In genomic region chr10:68097821-68098675, GRCm38 (mm10) we compare ENCODE assay signal across 12 mouse cellular contexts.
"Had no signal": no experiment of that assay in that cellular context is flagged by ENCODE, and none has a peak within 500 bp of the region (broad histone marks: within the 10 kb centered on the region; RNA-seq: fewer than 3 reads in every experiment).

No protein-coding gene starts in this region.

- DNase-seq: kidney, adult 9 months; kidney, postnatal 36 days; layer of hippocampus, adult 9-11 months; layer of hippocampus, postnatal 36 days; lung, adult 18-20 months had no signal

- ATAC-seq: intestine, postnatal 0 days; midbrain, embryonic 13.5 days had no signal

- H3K9me3 ChIP-seq: limb, embryonic 15.5 days; midbrain, embryonic 13.5 days; neural tube, embryonic 12.5 days had no signal

- H3K27me3 ChIP-seq: limb, embryonic 15.5 days; midbrain, embryonic 13.5 days; neural tube, embryonic 12.5 days had no signal

- H3K9ac ChIP-seq: limb, embryonic 15.5 days; liver, embryonic 14.5 days; midbrain, embryonic 13.5 days; neural tube, embryonic 12.5 days had no signal

- H3K27ac ChIP-seq: kidney, postnatal 0 days; limb, embryonic 15.5 days; liver, embryonic 14.5 days; midbrain, embryonic 13.5 days; neural tube, embryonic 12.5 days; stomach, postnatal 0 days had no signal

- H3K4me3 ChIP-seq: limb, embryonic 15.5 days; midbrain, embryonic 13.5 days; neural tube, embryonic 12.5 days had no signal

- H3K4me1 ChIP-seq: midbrain, embryonic 13.5 days; neural tube, embryonic 12.5 days had no signal
